Mouse (Mus musculus): ENCODE data around the gene D330045A20Rik. TPM values are rescaled to one million over a fixed set of nuclear protein-coding genes. Genes with fewer than 3 reads are reported as not detected.

D330045A20Rik gene
- polyA plus RNA-seq, 1 experiment from 2014 or later, result 2.7 TPM

GRCm38 (mm10) chrX:139524303-139525091 is 44.3 kb downstream of the D330045A20Rik start:
- WGBS, result 58% methylated on average over 5 of the region's 5 CpGs
- no peak for ATAC-seq (ENCODE audit: low FRiP score, low TSS enrichment)
- Histone ChIP-seq H3K27ac (ENCODE audit: low read depth, low read length) (no peak overlapping the region), H3K36me3 (ENCODE audit: control insufficient read depth, insufficient read depth, low read length) (no peaks in the 10 kb centered on the region), H3K9me3 (ENCODE audit: control insufficient read depth, low read length) (no peaks in the 10 kb centered on the region), H3K4me1 (ENCODE audit: control insufficient read depth, insufficient read depth, low read length) (no peaks in the 10 kb centered on the region), H3K4me2 (replicated peaks; ENCODE audit: low read depth, low read length) (no peak overlapping the region), H3K4me3 (ENCODE audit: low read length) (no peak overlapping the region), H3K9ac (ENCODE audit: low read depth, low read length) (no peak overlapping the region), H3K27me3 (ENCODE audit: control insufficient read depth, insufficient read depth, low read length) (no peaks in the 10 kb centered on the region)

- Histone ChIP-seq H3K9ac (ENCODE audit: low read depth, low read length) (no peak overlapping the region), H3K4me3 (ENCODE audit: low read length) (no peak overlapping the region), H3K4me2 (replicated peaks; ENCODE audit: low read depth, low read length) (no peak overlapping the region), H3K27ac (ENCODE audit: low read depth, low read length) (no peak overlapping the region), H3K4me1 (ENCODE audit: control insufficient read depth, insufficient read depth, low read length) (no peaks in the 10 kb centered on the region), H3K9me3 (ENCODE audit: control insufficient read depth, low read length) (no peaks in the 10 kb centered on the region), H3K36me3 (ENCODE audit: control insufficient read depth, insufficient read depth, low read length) (no peaks in the 10 kb centered on the region), H3K27me3 (ENCODE audit: control insufficient read depth, insufficient read depth, low read length) (no peaks in the 10 kb centered on the region)
- 79% methylated on average over 2 of the region's 2 CpGs for WGBS
- ATAC-seq (ENCODE audit: low FRiP score, low TSS enrichment), result no peak
Measured at GRCm38 (mm10) chrX:139525724-139526123, 45.6 kb downstream of the D330045A20Rik start.

GRCm38 (mm10) chrX:139526984-139527383 is 46.8 kb downstream of the D330045A20Rik start:
- no peak for ATAC-seq (ENCODE audit: low FRiP score, low TSS enrichment)
- no peaks in the 10 kb centered on the region for H3K36me3 ChIP-seq (ENCODE audit: control insufficient read depth, insufficient read depth, low read length)
- H3K9ac ChIP-seq (ENCODE audit: low read depth, low read length), result no peak overlapping the region
- WGBS, result 87% methylated on average over 4 of the region's 4 CpGs
- no peaks in the 10 kb centered on the region for H3K9me3 ChIP-seq (ENCODE audit: control insufficient read depth, low read length)
- no peak overlapping the region for H3K27ac ChIP-seq (ENCODE audit: low read depth, low read length)
- H3K4me1 ChIP-seq (ENCODE audit: control insufficient read depth, insufficient read depth, low read length), result no peaks in the 10 kb centered on the region
- H3K4me3 ChIP-seq (ENCODE audit: low read length), result no peak overlapping the region
- H3K4me2 ChIP-seq (replicated peaks; ENCODE audit: low read depth, low read length), result no peak overlapping the region
- no peaks in the 10 kb centered on the region for H3K27me3 ChIP-seq (ENCODE audit: control insufficient read depth, insufficient read depth, low read length)

GRCm38 (mm10) chrX:139529678-139530077 is 49.5 kb downstream of the D330045A20Rik start:
- Histone ChIP-seq H3K36me3 (ENCODE audit: control insufficient read depth, insufficient read depth, low read length) (no peaks in the 10 kb centered on the region), H3K27ac (ENCODE audit: low read depth, low read length) (no peak overlapping the region), H3K27me3 (ENCODE audit: control insufficient read depth, insufficient read depth, low read length) (no peaks in the 10 kb centered on the region), H3K4me2 (replicated peaks; ENCODE audit: low read depth, low read length) (no peak overlapping the region), H3K4me3 (ENCODE audit: low read length) (no peak overlapping the region), H3K9ac (ENCODE audit: low read depth, low read length) (no peak overlapping the region), H3K9me3 (ENCODE audit: control insufficient read depth, low read length) (no peaks in the 10 kb centered on the region), H3K4me1 (ENCODE audit: control insufficient read depth, insufficient read depth, low read length) (no peaks in the 10 kb centered on the region)
- ATAC-seq (ENCODE audit: low FRiP score, low TSS enrichment), result no peak

- H3K9me3 ChIP-seq (ENCODE audit: control insufficient read depth, low read length), result no peaks in the 10 kb centered on the region
- no peaks in the 10 kb centered on the region for H3K27me3 ChIP-seq (ENCODE audit: control insufficient read depth, insufficient read depth, low read length)
- WGBS, result 82% methylated on average over 4 of the region's 4 CpGs
Measured at GRCm38 (mm10) chrX:139532293-139532692, 52.1 kb downstream of the D330045A20Rik start.

GRCm38 (mm10) chrX:139537641-139538397 is 57.7 kb downstream of the D330045A20Rik start:
- Histone ChIP-seq H3K36me3 (ENCODE audit: control insufficient read depth, insufficient read depth, low read length) (no peaks in the 10 kb centered on the region), H3K4me2 (replicated peaks; ENCODE audit: low read depth, low read length) (no peak overlapping the region), H3K4me3 (ENCODE audit: low read length) (no peak overlapping the region), H3K27me3 (ENCODE audit: control insufficient read depth, insufficient read depth, low read length) (no peaks in the 10 kb centered on the region), H3K4me1 (ENCODE audit: control insufficient read depth, insufficient read depth, low read length) (no peaks in the 10 kb centered on the region), H3K9me3 (ENCODE audit: control insufficient read depth, low read length) (no peaks in the 10 kb centered on the region), H3K27ac (ENCODE audit: low read depth, low read length) (no peak overlapping the region), H3K9ac (ENCODE audit: low read depth, low read length) (no peak overlapping the region)
- no peak for ATAC-seq (ENCODE audit: low FRiP score, low TSS enrichment)
- 77% methylated on average over 5 of the region's 5 CpGs for WGBS

More at GRCm38 (mm10) chrX:139532293-139532692, 52.1 kb downstream of the D330045A20Rik start:
- Histone ChIP-seq H3K4me1 (ENCODE audit: control insufficient read depth, insufficient read depth, low read length) (no peaks in the 10 kb centered on the region), H3K4me2 (replicated peaks; ENCODE audit: low read depth, low read length) (no peak overlapping the region), H3K36me3 (ENCODE audit: control insufficient read depth, insufficient read depth, low read length) (no peaks in the 10 kb centered on the region), H3K27ac (ENCODE audit: low read depth, low read length) (no peak overlapping the region), H3K9ac (ENCODE audit: low read depth, low read length) (no peak overlapping the region), H3K4me3 (ENCODE audit: low read length) (no peak overlapping the region)
- no peak for ATAC-seq (ENCODE audit: low FRiP score, low TSS enrichment)

GRCm38 (mm10) chrX:139543726-139544125 is 63.6 kb downstream of the D330045A20Rik start:
- Histone ChIP-seq H3K4me2 (replicated peaks; ENCODE audit: low read depth, low read length) (no peak overlapping the region), H3K4me3 (ENCODE audit: low read length) (no peak overlapping the region), H3K4me1 (ENCODE audit: control insufficient read depth, insufficient read depth, low read length) (no peaks in the 10 kb centered on the region), H3K9me3 (ENCODE audit: control insufficient read depth, low read length) (no peaks in the 10 kb centered on the region), H3K36me3 (ENCODE audit: control insufficient read depth, insufficient read depth, low read length) (no peaks in the 10 kb centered on the region), H3K9ac (ENCODE audit: low read depth, low read length) (no peak overlapping the region), H3K27ac (ENCODE audit: low read depth, low read length) (no peak overlapping the region), H3K27me3 (ENCODE audit: control insufficient read depth, insufficient read depth, low read length) (no peaks in the 10 kb centered on the region)
- no peak for ATAC-seq (ENCODE audit: low FRiP score, low TSS enrichment)
- 61% methylated on average over 7 of the region's 7 CpGs for WGBS

- WGBS, result 74% methylated on average over 5 of the region's 5 CpGs
- Histone ChIP-seq H3K9ac (ENCODE audit: low read depth, low read length) (no peak overlapping the region), H3K4me2 (replicated peaks; ENCODE audit: low read depth, low read length) (no peak overlapping the region), H3K4me1 (ENCODE audit: control insufficient read depth, insufficient read depth, low read length) (no peaks in the 10 kb centered on the region), H3K27me3 (ENCODE audit: control insufficient read depth, insufficient read depth, low read length) (no peaks in the 10 kb centered on the region), H3K27ac (ENCODE audit: low read depth, low read length) (no peak overlapping the region), H3K36me3 (ENCODE audit: control insufficient read depth, insufficient read depth, low read length) (no peaks in the 10 kb centered on the region), H3K4me3 (ENCODE audit: low read length) (no peak overlapping the region), H3K9me3 (ENCODE audit: control insufficient read depth, low read length) (no peaks in the 10 kb centered on the region)
- no peak for ATAC-seq (ENCODE audit: low FRiP score, low TSS enrichment)
Measured at GRCm38 (mm10) chrX:139550456-139550855, 70.3 kb downstream of the D330045A20Rik start.

- Histone ChIP-seq H3K27me3 (ENCODE audit: control insufficient read depth, insufficient read depth, low read length) (no peaks in the 10 kb centered on the region), H3K4me1 (ENCODE audit: control insufficient read depth, insufficient read depth, low read length) (no peaks in the 10 kb centered on the region), H3K9ac (ENCODE audit: low read depth, low read length) (no peak overlapping the region), H3K36me3 (ENCODE audit: control insufficient read depth, insufficient read depth, low read length) (no peaks in the 10 kb centered on the region), H3K27ac (ENCODE audit: low read depth, low read length) (no peak overlapping the region), H3K9me3 (ENCODE audit: control insufficient read depth, low read length) (no peaks in the 10 kb centered on the region), H3K4me3 (ENCODE audit: low read length) (no peak overlapping the region), H3K4me2 (replicated peaks; ENCODE audit: low read depth, low read length) (no peak overlapping the region)
- no peak for ATAC-seq (ENCODE audit: low FRiP score, low TSS enrichment)
- 73% methylated on average over 2 of the region's 2 CpGs for WGBS
Measured at GRCm38 (mm10) chrX:139552090-139552489, 71.9 kb downstream of the D330045A20Rik start.

Data from kidney, embryonic 14.5 days (tissue).